Mouse (Mus musculus): Measurements from ENCODE around the gene Ccl1. TPM values are rescaled to one million over a fixed set of nuclear protein-coding genes. Genes with fewer than 3 reads are reported as not detected.

The Ccl1 gene
- polyA plus RNA-seq, 1 experiment from 2014 or later: not detected

- 53% methylated on average over 3 of the region's 3 CpGs for WGBS (ENCODE audit: insufficient replicate concordance)
- DNase-seq: no peak
- no peaks in the 10 kb centered on the region for H3K36me3 ChIP-seq (replicated peaks; ENCODE audit: insufficient read depth, low read length)
- H3K4me1 ChIP-seq (ENCODE audit: insufficient read depth): no peaks in the 10 kb centered on the region
- no peak for TF ChIP-seq CTCF (IDR thresholded peaks at IDR 0.05; ENCODE audit: low read depth)
- TF ChIP-seq EP300 (IDR thresholded peaks at IDR 0.05; ENCODE audit: low read depth): no peak
- no peaks in the 10 kb centered on the region for H3K27me3 ChIP-seq (ENCODE audit: insufficient read depth, low read length)
- H3K4me3 ChIP-seq (ENCODE audit: low read depth, low read length): no peak overlapping the region
- H3K4me2 ChIP-seq (ENCODE audit: low read depth, low read length): no peak overlapping the region
- no peak for ATAC-seq
- no peak overlapping the region for H3K27ac ChIP-seq (ENCODE audit: low read depth)
- H3K9ac ChIP-seq (replicated peaks): no peak overlapping the region
- no peaks in the 10 kb centered on the region for H3K9me3 ChIP-seq (ENCODE audit: low read length)
These were observed 107.7 kb downstream of the Ccl1 start for GRCm38 (mm10) chr11:82197774-82198173.

DNA sequence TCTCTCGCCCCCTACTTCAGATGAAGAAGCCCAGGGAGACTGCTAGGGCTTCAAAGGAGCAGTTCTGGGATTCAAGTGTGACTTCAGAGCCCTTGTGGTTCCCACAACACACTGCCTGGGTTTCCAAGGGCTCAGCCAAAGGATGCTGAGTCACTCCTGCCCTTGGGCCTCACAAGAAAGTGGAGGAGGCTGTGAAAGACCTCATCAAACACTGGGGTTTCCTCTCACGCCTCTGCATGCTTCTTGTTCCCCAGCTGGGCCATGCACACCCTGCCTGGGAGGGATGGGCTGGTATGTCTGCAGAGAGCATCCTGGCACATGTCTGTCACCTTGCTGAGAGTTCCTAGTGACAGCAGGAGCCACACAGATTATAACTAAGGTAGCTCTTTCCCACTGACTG lies 110.5 kb downstream of the Ccl1 start:
- Histone ChIP-seq H3K36me3 (replicated peaks; ENCODE audit: insufficient read depth, low read length) (no peaks in the 10 kb centered on the region), H3K4me1 (ENCODE audit: insufficient read depth) (no peaks in the 10 kb centered on the region), H3K27me3 (ENCODE audit: insufficient read depth, low read length) (no peaks in the 10 kb centered on the region), H3K9ac (replicated peaks) (no peak overlapping the region), H3K27ac (ENCODE audit: low read depth) (no peak overlapping the region), H3K4me2 (ENCODE audit: low read depth, low read length) (no peak overlapping the region), H3K4me3 (ENCODE audit: low read depth, low read length) (no peak overlapping the region), H3K9me3 (ENCODE audit: low read length) (no peaks in the 10 kb centered on the region)
- TF ChIP-seq CTCF (IDR thresholded peaks at IDR 0.05; ENCODE audit: low read depth) (no peak), EP300 (IDR thresholded peaks at IDR 0.05; ENCODE audit: low read depth) (no peak)
- ATAC-seq (no peak), DNase-seq (no peak)
- WGBS (ENCODE audit: insufficient replicate concordance): 39% methylated on average over 2 of the region's 2 CpGs

- Histone ChIP-seq H3K9ac (replicated peaks) (no peak overlapping the region), H3K27me3 (ENCODE audit: insufficient read depth, low read length) (no peaks in the 10 kb centered on the region), H3K36me3 (replicated peaks; ENCODE audit: insufficient read depth, low read length) (no peaks in the 10 kb centered on the region), H3K4me3 (ENCODE audit: low read depth, low read length) (no peak overlapping the region), H3K27ac (ENCODE audit: low read depth) (no peak overlapping the region), H3K9me3 (ENCODE audit: low read length) (no peaks in the 10 kb centered on the region), H3K4me1 (ENCODE audit: insufficient read depth) (no peaks in the 10 kb centered on the region), H3K4me2 (ENCODE audit: low read depth, low read length) (no peak overlapping the region)
- WGBS (ENCODE audit: insufficient replicate concordance): 79% methylated on average over 9 of the region's 9 CpGs
- no peak for DNase-seq
- TF ChIP-seq CTCF (IDR thresholded peaks at IDR 0.05; ENCODE audit: low read depth): no peak
- no peak for TF ChIP-seq EP300 (IDR thresholded peaks at IDR 0.05; ENCODE audit: low read depth)
- no peak for ATAC-seq
These were observed 111.7 kb downstream of the Ccl1 start for GRCm38 (mm10) chr11:82193826-82194225.

GRCm38 (mm10) chr11:82189782-82190563 lies 115.5 kb downstream of the Ccl1 start:
- no peak for TF ChIP-seq EP300 (IDR thresholded peaks at IDR 0.05; ENCODE audit: low read depth)
- no peak for TF ChIP-seq CTCF (IDR thresholded peaks at IDR 0.05; ENCODE audit: low read depth)
- H3K27me3 ChIP-seq (ENCODE audit: insufficient read depth, low read length): no peaks in the 10 kb centered on the region
- no peak overlapping the region for H3K4me3 ChIP-seq (ENCODE audit: low read depth, low read length)
- WGBS (ENCODE audit: insufficient replicate concordance): 72% methylated on average over 13 of the region's 13 CpGs
- no peak overlapping the region for H3K4me2 ChIP-seq (ENCODE audit: low read depth, low read length)
- H3K4me1 ChIP-seq (ENCODE audit: insufficient read depth): no peaks in the 10 kb centered on the region
- no peak overlapping the region for H3K27ac ChIP-seq (ENCODE audit: low read depth)
- no peaks in the 10 kb centered on the region for H3K9me3 ChIP-seq (ENCODE audit: low read length)
- no peak for ATAC-seq
- H3K36me3 ChIP-seq (replicated peaks; ENCODE audit: insufficient read depth, low read length): no peaks in the 10 kb centered on the region
- DNase-seq: no peak
- H3K9ac ChIP-seq (replicated peaks): no peak overlapping the region

DNA sequence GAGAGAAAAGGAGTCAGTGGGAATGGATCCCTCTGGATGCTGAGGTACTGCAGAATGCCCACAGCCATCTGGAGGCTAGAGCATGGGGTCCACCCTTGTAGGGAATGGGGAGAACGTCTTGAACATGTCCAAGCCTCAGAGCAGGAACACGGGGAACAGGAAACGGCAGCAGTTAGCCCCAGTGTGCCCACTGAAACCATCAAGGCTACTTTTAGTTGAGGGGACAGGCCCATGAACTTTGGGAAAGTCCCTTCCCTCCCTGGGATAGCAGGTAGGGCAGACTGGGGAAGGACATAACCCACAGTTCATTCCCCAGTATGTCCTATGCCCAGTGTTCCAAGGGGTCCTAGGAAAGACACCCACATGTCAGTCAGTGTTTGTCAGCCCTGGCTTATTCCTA lies 119.8 kb downstream of the Ccl1 start:
- Histone ChIP-seq H3K4me3 (ENCODE audit: low read depth, low read length) (no peak overlapping the region), H3K4me2 (ENCODE audit: low read depth, low read length) (no peak overlapping the region), H3K9ac (replicated peaks) (no peak overlapping the region), H3K27ac (ENCODE audit: low read depth) (no peak overlapping the region), H3K27me3 (ENCODE audit: insufficient read depth, low read length) (no peaks in the 10 kb centered on the region), H3K4me1 (ENCODE audit: insufficient read depth) (no peaks in the 10 kb centered on the region), H3K9me3 (ENCODE audit: low read length) (no peaks in the 10 kb centered on the region), H3K36me3 (replicated peaks; ENCODE audit: insufficient read depth, low read length) (no peaks in the 10 kb centered on the region)
- TF ChIP-seq EP300 (IDR thresholded peaks at IDR 0.05; ENCODE audit: low read depth) (no peak), CTCF (IDR thresholded peaks at IDR 0.05; ENCODE audit: low read depth) (no peak)
- no peak for ATAC-seq
- no peak for DNase-seq
- 58% methylated on average over 3 of the region's 3 CpGs for WGBS (ENCODE audit: insufficient replicate concordance)

DNA sequence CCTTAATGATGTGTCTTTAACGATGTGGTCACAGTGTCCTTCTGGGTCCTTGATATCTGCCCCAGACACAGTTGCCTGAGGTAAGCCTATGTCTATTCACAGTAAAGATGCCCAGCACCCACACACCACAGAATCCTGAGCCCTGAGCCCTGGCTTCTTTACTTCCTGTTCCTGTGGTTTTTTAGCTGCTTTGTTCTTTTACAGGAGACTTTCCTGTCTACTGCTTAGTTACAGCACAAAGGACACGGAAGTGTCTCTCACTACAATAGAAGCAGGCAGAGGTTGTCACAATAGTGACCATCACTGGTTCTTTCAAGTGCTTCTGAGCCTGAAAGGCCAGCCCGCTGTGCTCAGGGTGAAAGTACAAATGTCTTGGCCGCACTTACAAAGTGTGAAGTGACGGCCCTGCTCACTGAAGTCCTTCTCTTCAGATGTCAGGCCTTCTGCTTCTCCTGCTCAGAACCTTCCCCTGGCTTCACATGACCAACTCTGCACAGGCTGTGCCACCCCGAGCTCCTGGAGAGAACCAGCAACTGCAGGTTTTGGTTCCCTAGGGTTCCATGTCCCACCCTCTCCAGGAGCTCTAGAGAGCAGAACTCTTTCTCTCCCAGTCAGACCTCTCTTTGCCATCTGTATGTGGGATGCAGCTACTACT lies 122.1 kb downstream of the Ccl1 start:
- TF ChIP-seq CTCF (IDR thresholded peaks at IDR 0.05; ENCODE audit: low read depth): no peak
- no peak for TF ChIP-seq EP300 (IDR thresholded peaks at IDR 0.05; ENCODE audit: low read depth)
- H3K9ac ChIP-seq (replicated peaks): no peak overlapping the region
- no peak overlapping the region for H3K4me2 ChIP-seq (ENCODE audit: low read depth, low read length)
- H3K4me3 ChIP-seq (ENCODE audit: low read depth, low read length): no peak overlapping the region
- H3K9me3 ChIP-seq (ENCODE audit: low read length): no peaks in the 10 kb centered on the region
- no peaks in the 10 kb centered on the region for H3K27me3 ChIP-seq (ENCODE audit: insufficient read depth, low read length)
- no peaks in the 10 kb centered on the region for H3K36me3 ChIP-seq (replicated peaks; ENCODE audit: insufficient read depth, low read length)
- no peak overlapping the region for H3K27ac ChIP-seq (ENCODE audit: low read depth)
- ATAC-seq (no peak), DNase-seq (no peak)
- 31% methylated on average over 6 of the region's 6 CpGs for WGBS (ENCODE audit: insufficient replicate concordance)
- H3K4me1 ChIP-seq (ENCODE audit: insufficient read depth): no peaks in the 10 kb centered on the region

Data from liver, postnatal 0 days (tissue).